Comparison of ENCODE assay signal across 7 mouse cellular contexts in genomic region chr9:56924651-56925027, GRCm38 (mm10). TPM values are rescaled to one million over a fixed set of nuclear protein-coding genes. Genes with fewer than 3 reads are reported as not detected.
A peak's percentile ranks its signal among the peaks of the same experiment; 100 is the strongest.
DNase-seq lines count a peak whose midpoint lies in the region; ATAC-seq lines count a peak whose summit lies in the region.

No protein-coding gene starts in this region.

- H3K27me3 ChIP-seq in embryonic facial prominence, embryonic 14.5 days (replicated peaks; ENCODE audit: control insufficient read depth, insufficient read depth, low read length) = no peaks in the 10 kb centered on the region
- H3K27me3 ChIP-seq in heart, embryonic 13.5 days (replicated peaks) = no peaks in the 10 kb centered on the region
- H3K27me3 ChIP-seq in kidney, embryonic 16.5 days (ENCODE audit: insufficient read depth, low read length) = no peaks in the 10 kb centered on the region
- H3K27me3 ChIP-seq in liver, embryonic 13.5 days = peaks cover 29% of the 10 kb centered on the region
- H3K27me3 ChIP-seq in neural tube, embryonic 11.5 days (ENCODE audit: control insufficient read depth, insufficient read depth, low read length) = no peaks in the 10 kb centered on the region

- DNase-seq in adrenal gland, postnatal 14 days = peak; percentile 96
- DNase-seq in embryonic facial prominence, embryonic 14.5 days (ENCODE audit: low spot score) = peak; percentile 79
- no peak for DNase-seq in liver, embryonic 13.5 days
- peak; percentile 26 for DNase-seq in neural tube, embryonic 11.5 days (ENCODE audit: low spot score)
- DNase-seq in urinary bladder, postnatal 10 days (ENCODE audit: low spot score) = peak; percentile 43

- peaks cover 37% of the 10 kb centered on the region for H3K36me3 ChIP-seq in embryonic facial prominence, embryonic 14.5 days (ENCODE audit: control insufficient read depth, insufficient read depth, low read length)
- H3K36me3 ChIP-seq in heart, embryonic 13.5 days = peaks cover 42% of the 10 kb centered on the region
- H3K36me3 ChIP-seq in kidney, embryonic 16.5 days (ENCODE audit: insufficient read depth, low read length) = peaks cover 18% of the 10 kb centered on the region
- H3K36me3 ChIP-seq in liver, embryonic 13.5 days = peaks cover 6% of the 10 kb centered on the region
- no peaks in the 10 kb centered on the region for H3K36me3 ChIP-seq in neural tube, embryonic 11.5 days (ENCODE audit: control insufficient read depth, insufficient read depth, low read length)

- H3K9ac ChIP-seq in embryonic facial prominence, embryonic 14.5 days (ENCODE audit: low read depth, low read length) = peak overlapping the region; percentile 58
- peak overlapping the region; percentile 81 for H3K9ac ChIP-seq in heart, embryonic 13.5 days
- peak overlapping the region; percentile 60 for H3K9ac ChIP-seq in kidney, embryonic 16.5 days (replicated peaks; ENCODE audit: low read length)
- H3K9ac ChIP-seq in liver, embryonic 13.5 days = 0 out of 2 replicates have a peak overlapping the region, but pooled peaks have one; percentile 22
- H3K9ac ChIP-seq in neural tube, embryonic 11.5 days (ENCODE audit: low read length) = peak overlapping the region; percentile 23; the same call in 1 of the 2 replicates

- 7% methylated on average over 7 of the region's 7 CpGs for WGBS in embryonic facial prominence, embryonic 14.5 days
- WGBS in heart, embryonic 13.5 days = 5% methylated on average over 7 of the region's 7 CpGs
- WGBS in kidney, embryonic 16.5 days = 13% methylated on average over 7 of the region's 7 CpGs
- 18% methylated on average over 7 of the region's 7 CpGs for WGBS in liver, embryonic 13.5 days (ENCODE audit: insufficient replicate concordance)
- 29% methylated on average over 7 of the region's 7 CpGs for WGBS in neural tube, embryonic 11.5 days

- H3K4me3 ChIP-seq in embryonic facial prominence, embryonic 14.5 days (ENCODE audit: low read depth, low read length) = peak overlapping the region; percentile 39
- H3K4me3 ChIP-seq in heart, embryonic 13.5 days = peak overlapping the region; percentile 75
- H3K4me3 ChIP-seq in kidney, embryonic 16.5 days (ENCODE audit: low read length) = peak overlapping the region; percentile 43
- peak overlapping the region; percentile 21 for H3K4me3 ChIP-seq in liver, embryonic 13.5 days (replicated peaks)
- H3K4me3 ChIP-seq in neural tube, embryonic 11.5 days (ENCODE audit: low read depth, low read length) = peak overlapping the region; percentile 16; the same call in 1 of the 2 replicates

- peak overlapping the region; percentile 93 for H3K4me2 ChIP-seq in embryonic facial prominence, embryonic 14.5 days (ENCODE audit: low read depth, low read length)
- peak overlapping the region; percentile 96 for H3K4me2 ChIP-seq in heart, embryonic 13.5 days
- peak overlapping the region; percentile 90 for H3K4me2 ChIP-seq in kidney, embryonic 16.5 days (replicated peaks; ENCODE audit: low read depth, low read length)
- peak overlapping the region; percentile 48 for H3K4me2 ChIP-seq in liver, embryonic 13.5 days
- peak overlapping the region; percentile 40 for H3K4me2 ChIP-seq in neural tube, embryonic 11.5 days (ENCODE audit: low read depth)

- peaks cover 45% of the 10 kb centered on the region for H3K4me1 ChIP-seq in embryonic facial prominence, embryonic 14.5 days (ENCODE audit: control insufficient read depth, insufficient read depth, low read length)
- H3K4me1 ChIP-seq in heart, embryonic 13.5 days = peaks cover 56% of the 10 kb centered on the region
- peaks cover 51% of the 10 kb centered on the region for H3K4me1 ChIP-seq in kidney, embryonic 16.5 days (ENCODE audit: insufficient read depth, low read length)
- peaks cover 55% of the 10 kb centered on the region for H3K4me1 ChIP-seq in liver, embryonic 13.5 days (replicated peaks)
- H3K4me1 ChIP-seq in neural tube, embryonic 11.5 days (ENCODE audit: control insufficient read depth, insufficient read depth, low read length) = peaks cover 31% of the 10 kb centered on the region

- peak overlapping the region; percentile 2 for H3K27ac ChIP-seq in embryonic facial prominence, embryonic 14.5 days (replicated peaks; ENCODE audit: low read depth, low read length)
- H3K27ac ChIP-seq in heart, embryonic 13.5 days (replicated peaks) = peak overlapping the region; percentile 93
- peak overlapping the region; percentile 74 for H3K27ac ChIP-seq in kidney, embryonic 16.5 days (ENCODE audit: low read length)
- H3K27ac ChIP-seq in liver, embryonic 13.5 days = no peak overlapping the region
- no peak overlapping the region for H3K27ac ChIP-seq in neural tube, embryonic 11.5 days (ENCODE audit: low read depth, low read length)

- peak; percentile 34; the same call in 1 of the 2 replicates for ATAC-seq in embryonic facial prominence, embryonic 14.5 days (ENCODE audit: low read depth)
- peak; percentile 77 for ATAC-seq in heart, embryonic 13.5 days (ENCODE audit: extremely low read depth, insufficient number of reproducible peaks, low FRiP score, low TSS enrichment)
- peak; percentile 57 for ATAC-seq in kidney, embryonic 16.5 days (ENCODE audit: low FRiP score, low TSS enrichment)
- ATAC-seq in liver, embryonic 13.5 days (ENCODE audit: low read depth) = peak; percentile 13; the same call in 1 of the 2 replicates
- ATAC-seq in neural tube, embryonic 11.5 days (ENCODE audit: insufficient read depth, low FRiP score, low TSS enrichment) = no peak

- 0 out of 2 replicates have a peak, but pooled peaks cover 8% of the 10 kb centered on the region for H3K9me3 ChIP-seq in embryonic facial prominence, embryonic 14.5 days (ENCODE audit: control insufficient read depth, low read length)
- H3K9me3 ChIP-seq in heart, embryonic 13.5 days = no peaks in the 10 kb centered on the region
- H3K9me3 ChIP-seq in kidney, embryonic 16.5 days (ENCODE audit: low read length) = peaks cover 6% of the 10 kb centered on the region; the same call in 1 of the 2 replicates
- no peaks in the 10 kb centered on the region for H3K9me3 ChIP-seq in liver, embryonic 13.5 days (replicated peaks)
- no peaks in the 10 kb centered on the region for H3K9me3 ChIP-seq in neural tube, embryonic 11.5 days (ENCODE audit: control insufficient read depth, low read length)

RNA-seq across cellular contexts. Expression of gene Snx33, which starts 3.5 kb away (rescaled TPM):
- 17.9 and 22.6 TPM in 2 replicates for total RNA-seq in adrenal gland, postnatal 14 days (2021)
- 7.8 and 8.2 TPM in 2 replicates for polyA plus RNA-seq in embryonic facial prominence, embryonic 14.5 days (2014; fragmentation: Nextera tagmentation; extraction: Ambion mirVana)
- polyA plus RNA-seq in heart, embryonic 13.5 days (2015; fragmentation: Nextera tagmentation; extraction: Ambion mirVana) = 6.6 TPM in 2 replicates
- 11.9 and 12.3 TPM in 2 replicates for polyA plus RNA-seq in kidney, embryonic 16.5 days (2015; fragmentation: Nextera tagmentation; extraction: Ambion mirVana)
- 1.2 and 1.4 TPM in 2 replicates for polyA plus RNA-seq in liver, embryonic 13.5 days (2015; fragmentation: Nextera tagmentation; extraction: Ambion mirVana)
- 4.3 and 6.5 TPM in 2 replicates for polyA plus RNA-seq in neural tube, embryonic 11.5 days (2014; fragmentation: Nextera tagmentation; extraction: Ambion mirVana)

RNA-seq across cellular contexts. Expression of gene Imp3, which starts 12.6 kb away (rescaled TPM):
- 76.4 and 88.5 TPM in 2 replicates for total RNA-seq in adrenal gland, postnatal 14 days (2021)
- polyA plus RNA-seq in embryonic facial prominence, embryonic 14.5 days (2014; fragmentation: Nextera tagmentation; extraction: Ambion mirVana) = 78.0 and 81.0 TPM in 2 replicates
- polyA plus RNA-seq in heart, embryonic 13.5 days (2015; fragmentation: Nextera tagmentation; extraction: Ambion mirVana) = 61.8 and 63.2 TPM in 2 replicates
- 89.7 and 92.6 TPM in 2 replicates for polyA plus RNA-seq in kidney, embryonic 16.5 days (2015; fragmentation: Nextera tagmentation; extraction: Ambion mirVana)
- 66.1 and 69.1 TPM in 2 replicates for polyA plus RNA-seq in liver, embryonic 13.5 days (2015; fragmentation: Nextera tagmentation; extraction: Ambion mirVana)
- 60.2 and 67.4 TPM in 2 replicates for polyA plus RNA-seq in neural tube, embryonic 11.5 days (2014; fragmentation: Nextera tagmentation; extraction: Ambion mirVana)

RNA-seq across cellular contexts. Expression of gene Snupn, which starts 26.0 kb away (rescaled TPM):
- 12.5 and 13.3 TPM in 2 replicates for total RNA-seq in adrenal gland, postnatal 14 days (2021)
- 22.2 and 23.6 TPM in 2 replicates for polyA plus RNA-seq in embryonic facial prominence, embryonic 14.5 days (2014; fragmentation: Nextera tagmentation; extraction: Ambion mirVana)
- 17.4 and 17.8 TPM in 2 replicates for polyA plus RNA-seq in heart, embryonic 13.5 days (2015; fragmentation: Nextera tagmentation; extraction: Ambion mirVana)
- polyA plus RNA-seq in kidney, embryonic 16.5 days (2015; fragmentation: Nextera tagmentation; extraction: Ambion mirVana) = 27.2 and 29.4 TPM in 2 replicates
- polyA plus RNA-seq in liver, embryonic 13.5 days (2015; fragmentation: Nextera tagmentation; extraction: Ambion mirVana) = 10.9 and 11.8 TPM in 2 replicates
- polyA plus RNA-seq in neural tube, embryonic 11.5 days (2014; fragmentation: Nextera tagmentation; extraction: Ambion mirVana) = 28.9 and 31.1 TPM in 2 replicates

RNA-seq across cellular contexts. Expression of gene Cspg4, which starts 59.8 kb away (rescaled TPM):
- 12.5 and 17.0 TPM in 2 replicates for total RNA-seq in adrenal gland, postnatal 14 days (2021)
- polyA plus RNA-seq in embryonic facial prominence, embryonic 14.5 days (2014; fragmentation: Nextera tagmentation; extraction: Ambion mirVana) = 34.8 and 35.1 TPM in 2 replicates
- polyA plus RNA-seq in heart, embryonic 13.5 days (2015; fragmentation: Nextera tagmentation; extraction: Ambion mirVana) = 24.2 and 26.2 TPM in 2 replicates
- 30.5 and 32.6 TPM in 2 replicates for polyA plus RNA-seq in kidney, embryonic 16.5 days (2015; fragmentation: Nextera tagmentation; extraction: Ambion mirVana)
- polyA plus RNA-seq in liver, embryonic 13.5 days (2015; fragmentation: Nextera tagmentation; extraction: Ambion mirVana) = 0.35 and 0.50 TPM in 2 replicates
- polyA plus RNA-seq in neural tube, embryonic 11.5 days (2014; fragmentation: Nextera tagmentation; extraction: Ambion mirVana) = 2.6 and 3.8 TPM in 2 replicates

Comparison
In these comparisons a context has a peak if more than half of its experiments do, and no peak if none do; other contexts are left out.
1. H3K27ac ChIP-seq: peak in embryonic facial prominence, embryonic 14.5 days (single experiment), heart, embryonic 13.5 days (single experiment) and kidney, embryonic 16.5 days (single experiment); none in liver, embryonic 13.5 days (single experiment) and neural tube, embryonic 11.5 days (single experiment).
2. H3K4me2 ChIP-seq: peak in every context shown above with its lines; median percentile 96 in heart, embryonic 13.5 days; 93 in embryonic facial prominence, embryonic 14.5 days; 90 in kidney, embryonic 16.5 days; 48 in liver, embryonic 13.5 days; 40 in neural tube, embryonic 11.5 days.
3. H3K4me3 ChIP-seq: peak in every context shown above with its lines; median percentile 75 in heart, embryonic 13.5 days; 43 in kidney, embryonic 16.5 days; 39 in embryonic facial prominence, embryonic 14.5 days; 21 in liver, embryonic 13.5 days; 16 in neural tube, embryonic 11.5 days.
4. H3K9ac ChIP-seq: peak in every context shown above with its lines; median percentile 81 in heart, embryonic 13.5 days; 60 in kidney, embryonic 16.5 days; 58 in embryonic facial prominence, embryonic 14.5 days; 23 in neural tube, embryonic 11.5 days; 22 in liver, embryonic 13.5 days.